Mouse (Mus musculus): ENCODE results near the gene Tbc1d22b.
A peak's percentile ranks its signal among the peaks of the same experiment; 100 is the strongest.
"Not testable (repeated sequence)": the region's sequence is repeated elsewhere in the genome, so short reads cannot be mapped to it uniquely, and the experiment has no call there.

Gene Tbc1d22b

GRCm38 (mm10) chr17:29549543-29550428 lies at the start of gene Tbc1d22b, which contains the start of gene Gm17657:
Gene Tbc1d22b (plus strand): TSS chr17:29549785.
Gene Gm17657 (minus strand): TSS chr17:29549638.
- peak; percentile 90 for DNase-seq (ENCODE audit: low read depth, low spot score)

DNA sequence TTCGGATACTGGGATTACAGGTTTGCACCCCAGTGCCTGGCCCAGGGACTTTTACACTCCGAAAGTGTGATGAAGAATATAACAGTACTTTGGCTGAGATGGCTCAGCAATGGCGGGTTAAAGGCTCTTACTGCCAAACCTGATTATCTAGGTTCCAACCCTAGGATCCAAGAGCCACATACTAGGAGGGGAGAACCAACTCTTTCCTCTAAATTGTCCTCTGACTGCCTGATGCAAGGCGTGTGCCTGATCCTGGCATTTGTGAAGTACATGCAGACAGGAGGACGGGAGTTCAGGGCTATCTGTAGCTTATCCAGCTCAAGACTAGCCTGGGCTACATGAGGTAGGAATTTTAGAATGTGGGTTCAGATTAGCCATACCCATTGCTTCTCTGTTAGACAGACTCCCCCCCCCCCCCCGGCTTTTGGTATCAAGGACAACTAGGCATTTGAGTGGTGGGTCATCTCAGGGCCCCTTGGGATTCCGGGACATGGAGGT lies 49.3 kb upstream of the Tbc1d22b start:
- no peak for DNase-seq (ENCODE audit: low read depth, low spot score)

- DNase-seq (ENCODE audit: low read depth, low spot score) = no peak
Observed at GRCm38 (mm10) chr17:29500802-29501469, 48.6 kb upstream of the Tbc1d22b start.

DNA sequence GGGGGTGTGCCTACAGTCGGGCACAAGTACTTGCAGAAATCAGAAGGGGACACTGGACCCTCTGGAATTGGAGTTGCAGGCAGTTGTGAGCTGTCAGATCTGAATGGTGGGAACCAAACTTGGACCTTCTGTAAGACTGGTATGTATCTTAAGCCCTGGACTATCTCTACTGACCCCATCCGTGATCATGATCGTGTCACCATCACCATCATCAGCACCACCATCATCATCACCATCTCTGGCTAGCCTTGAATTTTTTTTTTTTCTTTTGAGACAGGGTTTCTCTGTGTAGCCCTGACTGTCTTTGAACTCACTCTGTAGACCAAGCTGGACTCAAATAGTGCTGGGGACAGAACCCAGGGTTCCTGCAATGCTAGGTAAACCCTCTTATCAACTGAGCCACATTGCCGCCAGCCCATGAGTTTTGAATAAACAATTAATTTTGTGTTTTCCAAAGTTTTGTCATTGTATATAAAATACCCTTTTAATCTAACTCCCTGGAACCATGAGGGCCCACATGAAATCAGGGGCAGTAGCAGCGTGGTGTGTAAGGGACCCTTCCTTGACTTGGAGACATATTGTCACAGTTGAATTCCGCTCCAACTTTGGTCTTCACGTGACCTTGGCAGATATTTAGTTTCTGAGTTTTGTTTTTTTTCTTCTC lies 47.4 kb upstream of the Tbc1d22b start:
- no peak for DNase-seq (ENCODE audit: low read depth, low spot score)

GRCm38 (mm10) chr17:29502669-29503665 lies 46.6 kb upstream of the Tbc1d22b start:
- DNase-seq (ENCODE audit: low read depth, low spot score) = no peak

DNA sequence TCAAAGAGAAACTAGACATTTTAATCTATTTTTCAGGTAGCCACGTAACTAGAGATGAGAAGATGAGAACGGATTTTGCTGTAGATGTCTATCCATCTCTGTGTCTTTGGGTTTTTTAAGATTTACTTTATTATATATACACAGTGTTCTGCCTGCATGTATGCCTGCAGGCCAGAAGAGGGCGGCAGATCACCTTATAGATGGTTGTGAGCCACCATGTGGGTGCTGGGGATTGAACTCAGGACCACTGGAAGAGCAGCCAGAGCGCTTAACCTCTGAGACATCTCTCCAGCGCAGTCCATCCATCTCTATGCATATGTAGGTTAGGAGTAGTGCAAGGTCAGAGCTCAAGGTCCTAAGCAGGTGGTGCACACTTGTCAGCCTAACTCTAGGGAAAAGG lies 45.9 kb upstream of the Tbc1d22b start:
- no peak for DNase-seq (ENCODE audit: low read depth, low spot score)

DNA sequence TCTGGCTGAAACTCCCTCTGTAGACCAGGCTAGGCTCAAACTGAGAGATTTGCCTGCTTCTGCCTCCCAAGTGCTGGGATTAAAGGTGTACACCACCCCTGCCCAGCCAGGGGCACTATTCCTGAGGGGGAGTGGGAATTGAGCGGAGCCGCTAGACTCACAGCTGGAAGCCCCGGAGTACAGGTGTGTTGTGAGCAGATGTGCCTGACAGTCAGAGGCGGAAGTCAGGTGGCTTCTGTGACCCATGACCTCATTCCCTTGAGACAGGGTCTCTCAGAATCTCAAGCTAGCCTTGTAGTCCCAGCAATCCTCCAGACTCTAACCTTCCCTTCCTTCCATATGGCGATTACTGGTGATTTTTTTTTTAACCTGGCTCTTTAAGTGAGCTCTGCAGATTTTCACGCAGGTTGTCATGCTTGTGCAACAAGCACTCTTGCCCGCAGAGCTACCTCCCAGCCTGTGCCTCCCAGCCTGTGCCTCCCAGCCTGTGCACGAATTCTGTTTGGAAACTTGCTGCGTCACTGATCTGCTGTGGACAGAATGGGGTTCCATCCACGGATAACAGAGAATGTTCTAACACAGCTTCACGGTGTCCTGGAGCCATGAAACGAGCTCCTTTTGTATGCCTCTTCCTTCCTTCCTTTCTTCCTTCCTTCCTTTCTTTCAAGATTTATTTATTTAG lies 40.5 kb upstream of the Tbc1d22b start:
- no peak for DNase-seq (ENCODE audit: low read depth, low spot score)

- DNase-seq (ENCODE audit: low read depth, low spot score) = no peak
Observed at GRCm38 (mm10) chr17:29510691-29511090, 38.9 kb upstream of the Tbc1d22b start.

- no peak for DNase-seq (ENCODE audit: low read depth, low spot score)
Observed at GRCm38 (mm10) chr17:29513044-29513730, 36.4 kb upstream of the Tbc1d22b start.

DNA sequence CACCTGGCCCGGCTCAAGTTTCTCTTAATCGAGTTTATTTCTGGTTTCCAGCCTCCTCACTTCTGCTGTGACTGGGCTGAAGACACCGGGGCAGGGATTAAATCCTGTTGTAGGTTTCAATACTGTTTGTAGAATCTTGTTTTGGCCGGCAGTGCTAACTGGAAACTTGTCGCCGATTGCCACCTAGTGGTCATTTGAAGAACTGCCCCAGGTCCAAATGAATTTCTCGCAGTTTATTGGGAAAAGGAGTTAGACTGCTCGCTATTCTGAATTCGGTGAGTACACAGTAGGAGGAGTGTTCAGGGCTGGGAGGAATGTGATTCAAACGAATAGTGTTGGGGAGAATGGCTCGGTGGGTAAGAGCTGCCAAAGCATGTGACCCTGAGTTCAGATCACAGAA lies 35.1 kb upstream of the Tbc1d22b start:
- DNase-seq (ENCODE audit: low read depth, low spot score) = peak; percentile 62

DNA sequence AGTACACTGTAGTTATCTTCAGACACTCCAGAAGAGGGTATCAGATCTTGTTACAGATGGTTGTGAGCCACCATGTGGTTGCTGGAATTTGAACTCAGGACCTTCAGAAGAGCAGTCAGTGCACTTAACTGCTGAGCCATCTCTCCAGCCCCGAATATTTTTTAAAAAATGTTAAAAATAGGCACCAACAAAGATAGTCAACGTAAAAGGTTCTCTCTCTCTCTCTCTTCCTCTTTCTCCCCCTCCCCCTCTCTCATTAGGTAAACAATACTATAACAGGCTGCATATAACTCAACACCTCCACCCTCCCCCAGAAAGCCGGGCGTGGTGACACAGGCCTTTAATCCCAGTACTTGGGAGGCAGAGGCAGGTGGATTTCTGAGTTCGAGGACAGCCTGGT lies 30.9 kb upstream of the Tbc1d22b start:
- not testable (repeated sequence) for DNase-seq (ENCODE audit: low read depth, low spot score)

GRCm38 (mm10) chr17:29519731-29520130 lies 29.9 kb upstream of the Tbc1d22b start:
- no peak for DNase-seq (ENCODE audit: low read depth, low spot score)

DNA sequence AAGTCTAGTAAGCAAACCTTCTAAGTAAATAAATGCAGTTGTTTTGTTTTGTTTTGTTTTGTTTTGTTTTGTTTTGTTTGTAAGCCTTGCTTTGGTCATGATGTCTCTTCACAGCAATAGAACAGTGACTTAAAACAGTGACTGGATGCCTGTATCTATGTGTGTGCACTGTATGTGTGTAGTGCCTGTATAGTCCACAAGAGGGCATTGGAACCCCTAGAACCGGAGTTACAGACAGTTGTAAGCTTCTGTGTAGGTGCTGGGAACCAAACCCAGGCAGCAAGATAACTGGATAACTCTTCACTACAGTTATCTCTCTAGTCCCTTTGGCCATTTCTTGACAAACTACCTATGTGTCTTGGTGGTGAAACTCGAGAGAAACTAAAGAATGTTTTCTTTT lies 24.0 kb upstream of the Tbc1d22b start:
- DNase-seq (ENCODE audit: low read depth, low spot score) = no peak

- no peak for DNase-seq (ENCODE audit: low read depth, low spot score)
Observed at GRCm38 (mm10) chr17:29528568-29529187, 20.9 kb upstream of the Tbc1d22b start.

- no peak for DNase-seq (ENCODE audit: low read depth, low spot score)
Observed at GRCm38 (mm10) chr17:29530508-29530907, 19.1 kb upstream of the Tbc1d22b start.

DNA sequence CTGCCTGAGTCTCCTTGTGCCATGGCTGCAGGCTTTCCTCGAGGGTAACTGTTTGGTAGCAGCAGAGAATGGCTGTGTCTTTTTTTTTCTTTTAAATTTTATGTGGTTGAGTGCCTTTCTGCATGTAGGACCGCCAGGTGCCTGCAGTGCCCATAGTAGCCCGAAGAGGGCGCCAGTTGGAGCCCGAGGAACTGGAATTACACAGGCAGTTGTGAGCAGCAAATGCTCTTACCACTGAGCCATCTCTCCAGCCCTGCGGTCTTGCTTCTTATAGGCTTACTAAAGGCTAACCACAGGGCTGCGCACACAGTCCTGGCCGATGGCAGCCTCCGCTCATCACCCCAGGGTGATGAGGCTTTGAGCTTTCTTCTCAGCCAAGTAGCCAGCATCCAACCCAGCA lies 18.3 kb upstream of the Tbc1d22b start:
- no peak for DNase-seq (ENCODE audit: low read depth, low spot score)

DNA sequence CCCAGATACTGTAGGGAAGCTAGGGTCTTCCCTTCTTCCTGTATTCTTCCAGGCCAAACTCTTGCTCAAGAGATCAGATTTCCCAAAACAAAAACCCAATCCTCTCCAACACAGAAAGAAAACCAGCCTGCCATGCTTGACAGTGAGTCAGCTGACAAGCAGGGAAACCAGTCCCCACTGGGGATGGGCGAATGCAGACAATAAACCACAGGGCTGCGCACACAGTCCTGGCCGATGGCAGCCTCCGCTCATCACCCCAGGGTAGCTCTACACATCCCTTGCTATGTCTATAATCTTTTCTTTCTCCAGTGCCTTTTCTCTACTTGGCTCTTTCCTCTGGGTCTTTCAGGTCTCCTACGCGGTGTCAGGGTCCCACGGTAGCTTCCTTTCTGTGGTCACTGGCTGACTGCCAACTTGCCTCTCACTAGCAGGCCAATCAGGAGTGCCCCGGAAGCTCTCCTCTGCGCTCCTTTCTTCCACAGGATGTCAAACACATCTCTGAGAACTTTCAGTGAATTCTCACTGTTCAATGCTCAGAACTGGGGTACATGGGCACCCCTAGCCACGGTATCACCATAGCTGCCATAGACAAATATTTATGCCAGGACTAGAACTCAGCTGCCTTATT lies 17.7 kb upstream of the Tbc1d22b start:
- no peak for DNase-seq (ENCODE audit: low read depth, low spot score)

DNA sequence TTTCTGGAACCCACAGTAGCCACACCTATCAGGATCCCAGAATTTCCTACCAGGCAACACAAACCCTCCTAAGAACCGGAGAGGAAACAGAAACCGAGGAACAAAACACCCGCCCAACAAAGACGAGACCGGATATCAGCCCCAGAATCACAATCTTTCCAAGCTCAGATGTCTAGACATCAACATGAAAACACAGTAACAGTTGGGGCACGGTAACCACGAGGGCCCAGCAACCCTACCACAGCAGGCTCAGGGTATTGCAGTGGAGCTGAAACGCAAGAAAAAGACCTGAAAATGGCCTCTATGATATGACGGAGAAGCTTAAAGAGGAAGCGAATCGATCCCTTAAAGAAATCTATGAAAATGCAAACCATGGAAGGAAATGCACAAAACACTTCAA lies 15.7 kb upstream of the Tbc1d22b start:
- no peak for DNase-seq (ENCODE audit: low read depth, low spot score)

DNA sequence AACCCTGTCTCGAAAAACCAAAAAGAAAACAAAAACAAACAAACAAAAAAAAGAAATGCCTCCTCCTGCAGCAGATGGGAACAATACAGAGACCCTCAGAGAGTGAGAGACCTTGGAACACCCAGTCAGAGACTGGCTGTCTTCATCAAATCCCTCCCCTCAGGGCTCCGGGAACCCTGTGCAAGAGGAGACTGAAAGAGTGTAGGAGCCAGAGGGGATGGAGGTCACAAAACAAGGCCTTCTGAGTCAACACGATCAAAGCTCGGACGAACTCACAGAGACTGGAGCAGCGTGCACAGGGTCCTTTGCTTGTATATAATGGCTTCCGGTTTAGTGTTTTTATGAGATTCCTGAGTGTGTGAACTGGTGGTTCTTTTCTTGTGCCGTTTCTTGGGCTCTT lies 9.2 kb upstream of the Tbc1d22b start:
- DNase-seq (ENCODE audit: low read depth, low spot score) = no peak

Data from telencephalon, adult 2 months (tissue).